Mouse (Mus musculus) neural tube, embryonic 11.5 days (tissue): Measurements from ENCODE around the gene Tars. TPM values are rescaled to one million over a fixed set of nuclear protein-coding genes. Genes with fewer than 3 reads are reported as not detected.

Experiments used
- ATAC-seq: fragments of 200-750 bp; cut with Nextera tagmentation; 2 replicates; pipeline ENCODE4 v1.8.0; 2017; ENCODE audit warnings: moderate number of reproducible peaks, mild to moderate bottlenecking, moderate TSS enrichment, moderate library complexity; ENCODE audit not compliant: insufficient read depth, low FRiP score, low TSS enrichment
- DNase-seq: peaks from one replicate; pipeline ENCODE4 v3.0.0-alpha.2; 2015; ENCODE audit warnings: low spot score
- H3K27ac ChIP-seq: fragments of 300-500 bp; sonication (generic); 2 replicates; pipeline ENCODE4 v1.5.1; 2014; ENCODE audit warnings: low read depth, mild to moderate bottlenecking, low read length
- H3K27me3 ChIP-seq: fragments of 300-500 bp; sonication (generic); 2 replicates; pipeline ENCODE4 v1.6.1; 2014; ENCODE audit warnings: mild to moderate bottlenecking, low read length, mixed read lengths; ENCODE audit not compliant: control insufficient read depth, insufficient read depth
- H3K36me3 ChIP-seq: fragments of 300-500 bp; sonication (generic); 2 replicates; pipeline ENCODE4 v1.6.1; 2014; ENCODE audit warnings: mild to moderate bottlenecking, low read length, moderate library complexity, mixed read lengths; ENCODE audit not compliant: control insufficient read depth, insufficient read depth
- H3K4me1 ChIP-seq: fragments of 300-500 bp; sonication (generic); 2 replicates; pipeline ENCODE4 v1.6.1; 2014; ENCODE audit warnings: low read length, mixed read lengths; ENCODE audit not compliant: control insufficient read depth, insufficient read depth
- H3K4me2 ChIP-seq: fragments of 300-500 bp; sonication (generic); 2 replicates; pipeline ENCODE4 v1.6.1; 2014; ENCODE audit warnings: low read depth, mild to moderate bottlenecking, moderate library complexity
- H3K4me3 ChIP-seq: fragments of 300-500 bp; sonication (generic); 2 replicates; pipeline ENCODE4 v1.5.1; 2014; ENCODE audit warnings: low read depth, low read length
- H3K9ac ChIP-seq: fragments of 300-500 bp; sonication (generic); 2 replicates; pipeline ENCODE4 v1.6.1; 2014; ENCODE audit warnings: mild to moderate bottlenecking, low read length
- H3K9me3 ChIP-seq: fragments of 300-500 bp; sonication (generic); 2 replicates; pipeline ENCODE4 v1.6.1; 2016; ENCODE audit warnings: low read length; ENCODE audit not compliant: control insufficient read depth
- WGBS: fragments of 180-500 bp; shearing (Covaris S2); extraction: QIAGEN DNeasy Blood & Tissue Kit; methylation state at CpG from one replicate; pipeline ENCODE4 v1.1.7; 2014; 5-methylcytosine and 5-hydroxymethylcytosine counted together
- polyA plus RNA-seq: library from polyadenylated mRNA; unstranded; fragments of >200 nt; fragmentation: Nextera tagmentation; extraction: Ambion mirVana; gene quantifications from 2 replicates; pipeline ENCODE4 v1.2.1, GENCODE M21; 2014

Gene Tars
- polyA plus RNA-seq, 1 experiment from 2014 or later = 88.9 TPM

- Histone ChIP-seq H3K4me3 (no peak overlapping the region), H3K27ac (no peak overlapping the region), H3K36me3 (peaks cover 5% of the 10 kb centered on the region), H3K4me1 (no peaks in the 10 kb centered on the region), H3K9ac (no peak overlapping the region), H3K9me3 (no peaks in the 10 kb centered on the region), H3K27me3 (no peaks in the 10 kb centered on the region), H3K4me2 (no peak overlapping the region)
- DNase-seq (no peak), ATAC-seq (0 out of 2 replicates have a peak, but pooled peaks have one; percentile 21)
- WGBS = 91% methylated on average over 8 of the region's 8 CpGs
Observed at GRCm38 (mm10) chr15:11379431-11380086, 19.9 kb downstream of the Tars start.

- H3K9me3 ChIP-seq = no peaks in the 10 kb centered on the region
- H3K4me2 ChIP-seq = no peak overlapping the region
- ATAC-seq = no peak
- H3K36me3 ChIP-seq = no peaks in the 10 kb centered on the region
- no peaks in the 10 kb centered on the region for H3K4me1 ChIP-seq
- H3K4me3 ChIP-seq = no peak overlapping the region
- H3K27ac ChIP-seq = no peak overlapping the region
- H3K9ac ChIP-seq = no peak overlapping the region
- WGBS = 84% methylated on average over 7 of the region's 7 CpGs
- no peak for DNase-seq
- no peaks in the 10 kb centered on the region for H3K27me3 ChIP-seq
Observed at GRCm38 (mm10) chr15:11370477-11371085, 28.9 kb downstream of the Tars start.

GRCm38 (mm10) chr15:11369572-11369971, 29.9 kb downstream of the Tars start:
- 85% methylated on average over 3 of the region's 3 CpGs for WGBS
- H3K27me3 ChIP-seq = no peaks in the 10 kb centered on the region
- ATAC-seq (no peak), DNase-seq (no peak)
- no peak overlapping the region for H3K27ac ChIP-seq
- H3K9me3 ChIP-seq = no peaks in the 10 kb centered on the region
- no peak overlapping the region for H3K4me3 ChIP-seq
- H3K36me3 ChIP-seq = no peaks in the 10 kb centered on the region
- H3K9ac ChIP-seq = no peak overlapping the region
- H3K4me2 ChIP-seq = no peak overlapping the region
- H3K4me1 ChIP-seq = no peaks in the 10 kb centered on the region

- ATAC-seq = no peak
- no peak overlapping the region for H3K27ac ChIP-seq
- no peaks in the 10 kb centered on the region for H3K36me3 ChIP-seq
- H3K4me1 ChIP-seq = no peaks in the 10 kb centered on the region
- no peak for DNase-seq
- no peak overlapping the region for H3K4me3 ChIP-seq
- H3K27me3 ChIP-seq = no peaks in the 10 kb centered on the region
- 98% methylated on average over 1 of the region's 1 CpGs for WGBS
- no peaks in the 10 kb centered on the region for H3K9me3 ChIP-seq
- H3K4me2 ChIP-seq = no peak overlapping the region
- H3K9ac ChIP-seq = no peak overlapping the region
Observed at GRCm38 (mm10) chr15:11364795-11365194, 34.7 kb downstream of the Tars start.

GRCm38 (mm10) chr15:11364112-11364511, 35.4 kb downstream of the Tars start:
- Histone ChIP-seq H3K4me1 (no peaks in the 10 kb centered on the region), H3K27me3 (no peaks in the 10 kb centered on the region), H3K4me3 (no peak overlapping the region), H3K27ac (no peak overlapping the region), H3K9me3 (no peaks in the 10 kb centered on the region), H3K4me2 (no peak overlapping the region), H3K36me3 (no peaks in the 10 kb centered on the region), H3K9ac (no peak overlapping the region)
- DNase-seq = no peak
- ATAC-seq = no peak
- 62% methylated on average over 2 of the region's 2 CpGs for WGBS

- DNase-seq (no peak), ATAC-seq (no peak)
- Histone ChIP-seq H3K27me3 (no peaks in the 10 kb centered on the region), H3K9ac (no peak overlapping the region), H3K4me1 (no peaks in the 10 kb centered on the region), H3K4me3 (no peak overlapping the region), H3K4me2 (no peak overlapping the region), H3K27ac (no peak overlapping the region), H3K36me3 (no peaks in the 10 kb centered on the region), H3K9me3 (no peaks in the 10 kb centered on the region)
- WGBS = 89% methylated on average over 5 of the region's 5 CpGs
Observed at GRCm38 (mm10) chr15:11361824-11362223, 37.6 kb downstream of the Tars start.

- DNase-seq (no peak), ATAC-seq (no peak)
- Histone ChIP-seq H3K9ac (no peak overlapping the region), H3K4me1 (no peaks in the 10 kb centered on the region), H3K4me2 (no peak overlapping the region), H3K27ac (no peak overlapping the region), H3K36me3 (no peaks in the 10 kb centered on the region), H3K9me3 (no peaks in the 10 kb centered on the region), H3K4me3 (no peak overlapping the region), H3K27me3 (no peaks in the 10 kb centered on the region)
- 77% methylated on average over 1 of the region's 1 CpGs for WGBS
Observed at GRCm38 (mm10) chr15:11360888-11361287, 38.6 kb downstream of the Tars start.

GRCm38 (mm10) chr15:11357501-11357900, 42.0 kb downstream of the Tars start:
- Histone ChIP-seq H3K27me3 (no peaks in the 10 kb centered on the region), H3K4me3 (no peak overlapping the region), H3K9me3 (no peaks in the 10 kb centered on the region; the same call in 1 of the 2 replicates), H3K27ac (no peak overlapping the region), H3K36me3 (no peaks in the 10 kb centered on the region), H3K9ac (no peak overlapping the region), H3K4me2 (no peak overlapping the region), H3K4me1 (no peaks in the 10 kb centered on the region)
- no peak for DNase-seq
- WGBS = 89% methylated on average over 2 of the region's 2 CpGs
- ATAC-seq = no peak

- Histone ChIP-seq H3K27ac (no peak overlapping the region), H3K4me3 (no peak overlapping the region), H3K36me3 (no peaks in the 10 kb centered on the region), H3K9ac (no peak overlapping the region), H3K27me3 (no peaks in the 10 kb centered on the region), H3K4me2 (no peak overlapping the region), H3K9me3 (no peaks in the 10 kb centered on the region; the same call in 1 of the 2 replicates), H3K4me1 (no peaks in the 10 kb centered on the region)
- no peak for DNase-seq
- 55% methylated on average over 3 of the region's 3 CpGs for WGBS
- ATAC-seq = no peak
Observed at GRCm38 (mm10) chr15:11355865-11356264, 43.6 kb downstream of the Tars start.
